Mouse (Mus musculus): Measurements from ENCODE around the gene Ets1.

Ets1 gene

GRCm38 (mm10) chr9:32695492-32696190 lies 59.6 kb downstream of the Ets1 start:
- peak; percentile 97 for ATAC-seq (ENCODE audit: low TSS enrichment)

GRCm38 (mm10) chr9:32696259-32696658 lies 60.2 kb downstream of the Ets1 start:
- peak; percentile 20; the same call in 1 of the 2 replicates for ATAC-seq (ENCODE audit: low TSS enrichment)

DNA sequence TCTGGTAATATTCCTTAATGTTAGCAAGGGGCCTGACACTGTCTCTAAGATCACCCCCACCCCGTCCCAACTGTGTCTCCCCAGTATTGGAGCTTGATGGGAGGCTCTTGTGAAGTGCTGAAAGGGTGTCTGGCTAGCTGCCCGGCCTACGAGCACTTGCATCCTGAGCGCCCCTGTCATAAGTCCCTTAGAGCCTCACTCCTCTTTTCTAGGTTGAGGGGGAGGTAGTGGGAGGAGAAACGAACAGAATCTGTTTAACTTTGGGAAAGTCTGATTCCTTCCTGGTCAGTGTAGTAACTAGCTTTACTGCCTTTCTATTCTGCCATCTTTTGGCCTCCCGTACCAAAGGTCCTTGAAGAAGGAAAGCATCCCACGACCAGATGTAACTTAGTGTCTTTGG lies 60.7 kb downstream of the Ets1 start:
- ATAC-seq (ENCODE audit: low TSS enrichment) = no peak

DNA sequence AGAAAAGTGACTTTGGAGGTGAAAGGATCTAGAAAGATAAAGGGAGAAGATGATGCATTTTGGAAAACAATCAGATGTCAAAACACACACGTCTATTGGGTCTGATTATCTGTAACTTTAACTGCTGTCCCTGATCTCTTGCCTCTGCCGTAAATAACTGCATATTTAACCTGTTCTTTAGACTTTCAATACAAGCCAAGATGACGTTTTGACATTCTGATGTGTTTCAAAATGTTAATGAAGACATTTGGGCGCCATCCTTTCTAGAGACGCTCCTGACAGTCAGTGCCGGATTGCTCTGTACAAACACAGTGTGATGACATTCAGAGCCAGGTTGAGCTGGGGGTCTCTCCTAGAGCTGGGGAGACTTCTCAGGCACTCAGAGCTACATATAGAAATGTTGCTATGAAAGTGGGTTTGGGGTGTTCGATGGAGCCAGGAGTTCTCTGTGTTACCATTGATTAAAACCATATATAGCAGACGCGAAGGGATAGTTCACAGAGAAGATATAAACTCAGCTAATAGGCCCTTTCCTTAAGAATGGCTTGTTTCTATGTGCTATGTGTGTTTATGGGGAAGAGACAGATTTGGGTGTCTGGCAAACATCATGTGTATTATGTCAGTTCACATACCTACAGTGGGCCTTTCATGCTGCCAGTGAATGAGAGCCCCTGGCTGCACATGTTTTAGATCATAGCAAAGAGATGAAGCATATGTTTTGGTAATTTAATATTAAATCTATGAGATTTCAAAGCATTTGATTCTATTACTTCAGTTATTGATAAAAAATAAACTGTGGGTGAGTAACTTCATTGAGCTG lies 61.5 kb downstream of the Ets1 start:
- no peak for ATAC-seq (ENCODE audit: low TSS enrichment)

DNA sequence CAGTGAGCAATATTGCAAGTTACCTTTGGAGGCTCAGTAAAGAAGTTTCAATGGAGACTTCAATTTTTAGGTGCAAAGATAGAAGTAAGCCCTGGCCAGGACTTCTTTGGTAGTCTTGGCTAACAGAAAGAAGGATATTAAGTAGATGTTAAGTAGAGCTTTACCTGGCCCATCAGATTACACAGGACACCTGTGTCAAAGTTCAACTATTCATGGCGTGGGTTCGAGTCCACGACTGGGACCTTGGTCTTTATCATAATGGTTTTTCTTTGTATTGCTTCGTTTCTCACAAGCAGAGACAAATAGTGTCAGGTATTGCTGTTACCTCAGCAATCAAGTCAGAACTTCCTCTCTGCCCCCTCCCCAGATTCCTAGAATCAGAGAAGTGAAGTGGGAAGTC lies 62.7 kb downstream of the Ets1 start:
- ATAC-seq (ENCODE audit: low TSS enrichment) = no peak

DNA sequence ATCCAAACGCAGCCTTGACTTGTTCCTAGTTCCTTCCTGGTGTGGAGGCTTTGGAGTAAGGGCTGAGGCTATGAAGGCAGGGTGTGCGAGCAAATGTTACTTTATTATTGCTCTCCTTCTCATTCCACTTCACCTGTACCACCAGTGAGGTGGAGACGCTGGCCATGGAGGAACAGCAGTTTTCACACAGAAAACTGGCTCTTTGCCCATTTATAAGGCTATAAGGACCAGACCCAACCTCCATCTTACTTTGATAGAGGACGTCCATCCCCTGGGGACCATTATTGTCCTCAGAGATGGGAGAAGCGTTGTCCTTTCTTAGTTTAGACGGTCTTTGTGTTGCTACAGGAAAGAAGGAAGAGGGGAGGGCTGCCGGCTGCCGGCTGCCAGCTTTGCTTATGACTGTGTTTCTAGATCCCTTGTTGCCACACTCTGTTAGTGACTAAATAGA lies 63.4 kb downstream of the Ets1 start:
- no peak for ATAC-seq (ENCODE audit: low TSS enrichment)

GRCm38 (mm10) chr9:32700091-32700905 lies 64.3 kb downstream of the Ets1 start:
- ATAC-seq (ENCODE audit: low TSS enrichment) = no peak

DNA sequence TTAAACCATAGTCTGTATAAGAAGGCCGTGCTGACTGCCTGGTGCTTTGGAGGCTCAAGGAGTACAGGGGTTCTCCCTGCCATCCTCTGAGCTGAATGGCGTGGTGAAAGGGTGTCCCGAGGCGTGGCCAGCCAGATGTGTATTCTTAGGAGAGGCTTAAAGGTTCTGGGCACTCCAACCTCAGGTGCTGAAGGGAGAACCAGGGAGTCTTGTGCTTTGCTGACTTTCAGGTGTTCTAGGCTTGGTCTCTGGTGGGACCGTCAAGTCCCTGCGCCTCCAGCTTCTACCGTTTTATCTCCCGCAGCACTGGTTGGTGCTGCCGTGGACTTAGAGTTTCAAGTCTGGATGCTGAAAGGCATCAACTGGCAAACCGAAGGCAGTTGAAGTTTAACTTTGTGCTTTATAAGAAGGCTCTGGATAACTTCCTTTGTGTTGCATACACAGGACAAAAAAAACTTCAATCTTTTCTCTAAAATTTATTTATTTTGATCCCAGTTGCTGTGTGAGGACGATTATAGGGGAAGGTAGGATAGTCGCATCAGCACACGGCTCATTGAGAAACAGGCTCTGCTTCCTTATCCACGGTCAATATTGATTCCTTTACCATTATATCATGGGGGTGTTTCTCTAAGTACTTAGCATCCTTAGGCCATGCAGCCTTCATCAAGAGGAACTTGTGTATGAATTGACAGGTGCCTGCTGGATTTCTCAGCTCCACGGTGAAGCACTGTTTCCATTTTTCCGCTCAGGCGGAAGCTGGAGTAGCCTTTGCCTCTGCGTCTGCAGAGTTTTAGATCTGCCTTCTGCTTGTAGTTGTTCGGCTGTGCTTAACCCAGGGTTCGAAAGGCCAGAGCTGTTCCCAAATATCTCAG lies 65.3 kb downstream of the Ets1 start:
- no peak for ATAC-seq (ENCODE audit: low TSS enrichment)

GRCm38 (mm10) chr9:32701998-32702305 lies 65.9 kb downstream of the Ets1 start:
- ATAC-seq (ENCODE audit: low TSS enrichment) = no peak

- ATAC-seq (ENCODE audit: low TSS enrichment) = no peak
Measured at GRCm38 (mm10) chr9:32702836-32703395, 66.9 kb downstream of the Ets1 start.

DNA sequence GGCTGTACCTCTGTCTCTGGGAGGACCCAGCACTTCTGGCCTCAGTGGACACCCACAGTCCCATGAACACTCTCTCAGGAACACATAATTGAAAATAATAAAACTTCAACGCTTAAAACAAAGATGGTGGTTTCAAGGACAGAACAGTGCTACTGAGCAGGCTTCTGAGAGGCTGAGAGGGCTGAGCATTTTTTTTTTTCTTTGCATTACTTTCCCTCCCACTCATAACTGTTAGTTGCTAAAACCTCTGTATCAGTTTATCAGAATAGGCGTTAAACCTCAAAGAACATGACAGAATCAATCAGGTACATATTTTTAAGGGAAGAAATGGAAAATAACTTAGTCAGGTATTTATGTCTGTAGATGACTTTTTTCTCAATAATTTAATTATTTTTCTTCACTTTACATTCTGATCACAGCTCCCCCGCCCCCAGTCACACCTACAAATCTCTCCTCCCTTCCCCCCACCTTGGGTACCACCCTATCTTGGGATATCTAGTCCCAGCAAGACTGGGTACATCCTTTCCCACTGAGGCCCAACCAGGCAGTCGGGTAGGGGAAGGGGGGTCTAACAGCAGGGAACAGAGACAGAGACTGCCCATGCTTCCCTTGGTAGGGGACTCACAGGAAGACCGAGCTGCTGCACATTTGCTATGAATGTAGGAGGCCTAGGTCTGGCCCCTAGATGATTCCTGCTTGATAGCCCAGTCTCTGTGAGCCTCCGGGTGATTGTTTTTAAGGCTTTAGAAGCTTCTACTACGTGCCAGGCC lies 68.1 kb downstream of the Ets1 start:
- no peak for ATAC-seq (ENCODE audit: low TSS enrichment)

GRCm38 (mm10) chr9:32705827-32706478 lies 69.9 kb downstream of the Ets1 start:
- no peak for ATAC-seq (ENCODE audit: low TSS enrichment)

DNA sequence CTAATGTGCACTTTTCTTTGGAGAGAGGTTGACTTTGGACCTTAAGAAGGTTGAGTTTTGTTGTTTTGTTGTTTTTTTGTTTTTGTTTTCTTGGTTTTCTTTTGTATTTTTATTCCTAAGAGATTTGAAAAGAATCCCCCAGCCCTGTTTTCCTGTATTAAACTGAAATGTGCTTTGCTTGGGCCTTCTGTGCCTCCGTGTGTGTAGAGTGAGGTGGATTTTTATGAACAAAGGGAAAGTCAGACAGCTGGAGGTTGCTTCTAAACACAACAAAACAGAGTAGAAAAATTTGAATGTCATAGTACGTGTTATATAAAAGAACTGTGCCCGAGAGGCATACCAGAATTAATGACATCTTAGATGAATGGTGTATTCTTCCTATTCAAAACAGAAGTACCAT lies 71.4 kb downstream of the Ets1 start:
- ATAC-seq (ENCODE audit: low TSS enrichment) = no peak

DNA sequence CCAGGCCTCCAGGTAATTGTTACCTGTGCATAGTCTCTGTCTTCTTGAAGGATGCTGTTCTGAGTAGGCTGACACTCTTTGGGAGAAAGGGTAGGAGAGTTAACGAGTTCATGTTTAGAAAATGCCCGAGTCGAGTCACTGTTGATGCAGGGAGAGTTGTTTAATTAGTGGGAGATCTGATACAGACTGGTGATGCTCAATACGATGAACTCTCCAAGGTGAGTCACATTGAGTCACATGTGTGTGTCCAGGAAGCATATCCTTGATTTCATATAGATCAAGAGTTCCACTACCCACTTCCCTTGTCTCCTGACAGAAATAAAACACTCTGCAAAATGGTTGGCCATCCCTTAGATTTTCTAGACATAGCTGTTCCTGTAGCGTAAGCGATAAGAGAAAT lies 72.5 kb downstream of the Ets1 start:
- no peak for ATAC-seq (ENCODE audit: low TSS enrichment)

- no peak for ATAC-seq (ENCODE audit: low TSS enrichment)
Measured at GRCm38 (mm10) chr9:32709359-32709758, 73.3 kb downstream of the Ets1 start.

DNA sequence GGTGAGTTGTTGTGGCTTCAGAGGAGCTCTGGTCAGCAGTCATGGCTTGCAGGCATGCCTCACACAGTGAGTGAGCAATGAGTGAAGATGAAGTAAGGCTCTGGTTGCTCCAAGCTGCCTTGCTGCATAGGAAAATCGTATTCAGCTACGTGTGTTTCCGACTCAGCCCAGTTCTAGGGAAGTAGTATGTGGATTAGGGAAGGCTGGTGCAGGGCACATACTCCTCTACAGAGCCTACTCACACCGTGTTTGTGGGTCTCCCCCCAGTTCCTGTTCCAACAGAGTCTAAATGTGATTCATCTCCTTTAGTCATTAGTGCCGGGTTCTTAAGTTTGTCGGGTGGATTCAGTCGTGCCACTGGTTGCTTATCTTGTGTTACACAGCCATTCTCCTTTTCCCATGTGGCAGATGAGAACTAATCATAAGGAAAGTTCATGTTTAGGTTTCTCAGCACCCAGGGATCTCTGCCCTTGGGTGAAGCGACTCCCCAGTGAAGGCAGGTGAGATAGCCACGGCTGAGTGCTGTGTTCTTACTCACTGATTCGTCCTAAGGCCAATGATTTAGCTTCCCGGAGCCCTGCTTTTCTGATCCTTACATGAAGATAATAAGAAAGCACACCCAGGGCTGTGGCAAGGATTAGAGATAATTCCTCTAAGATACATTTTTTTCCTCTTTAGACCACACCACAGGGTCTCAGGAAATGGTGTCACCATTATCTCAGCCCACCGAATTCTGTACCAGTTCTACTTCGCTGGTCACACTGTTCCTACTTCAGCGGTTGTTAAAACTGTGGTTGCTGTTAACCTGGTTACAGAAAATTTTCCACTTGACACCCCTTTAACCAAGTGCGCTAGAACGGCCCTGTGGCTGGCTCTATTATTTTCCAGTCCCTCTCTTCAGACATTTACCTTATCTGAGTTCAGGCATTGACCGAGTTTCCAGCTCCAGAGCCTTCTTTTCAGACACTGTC lies 74.0 kb downstream of the Ets1 start:
- no peak for ATAC-seq (ENCODE audit: low TSS enrichment)

DNA sequence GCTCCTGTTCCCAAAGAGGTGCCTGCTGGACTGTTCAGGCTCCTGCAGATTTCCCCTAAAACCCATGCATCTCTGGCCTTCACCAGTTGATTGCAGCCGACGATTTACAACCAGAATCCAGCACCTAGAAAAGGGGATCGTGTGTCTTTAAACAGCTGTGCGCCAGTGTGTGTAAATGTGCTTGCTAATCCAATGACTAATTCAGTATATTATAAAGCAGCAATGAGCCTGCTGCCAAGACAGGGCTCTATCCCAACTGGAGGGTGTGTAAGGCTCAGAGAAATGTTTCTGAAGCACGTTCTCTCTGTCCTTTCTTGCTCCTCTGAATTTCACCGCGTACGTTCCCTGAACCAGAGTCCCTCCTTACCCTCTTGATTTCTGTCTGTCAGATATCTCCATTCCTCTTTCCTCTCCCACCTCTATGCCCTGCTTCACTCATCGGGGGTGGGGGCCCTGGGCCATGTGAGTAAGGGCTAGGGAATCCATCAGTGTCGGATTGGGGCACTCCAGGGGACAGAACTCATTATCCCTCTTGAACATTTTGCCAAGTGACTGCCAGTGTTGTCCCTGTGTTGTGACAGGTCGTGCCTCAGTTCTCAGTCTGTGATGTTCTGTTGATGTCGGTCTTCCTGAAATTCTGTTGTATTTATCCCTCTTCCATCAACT lies 75.1 kb downstream of the Ets1 start:
- ATAC-seq (ENCODE audit: low TSS enrichment) = peak; percentile 41; the same call in 1 of the 2 replicates

DNA sequence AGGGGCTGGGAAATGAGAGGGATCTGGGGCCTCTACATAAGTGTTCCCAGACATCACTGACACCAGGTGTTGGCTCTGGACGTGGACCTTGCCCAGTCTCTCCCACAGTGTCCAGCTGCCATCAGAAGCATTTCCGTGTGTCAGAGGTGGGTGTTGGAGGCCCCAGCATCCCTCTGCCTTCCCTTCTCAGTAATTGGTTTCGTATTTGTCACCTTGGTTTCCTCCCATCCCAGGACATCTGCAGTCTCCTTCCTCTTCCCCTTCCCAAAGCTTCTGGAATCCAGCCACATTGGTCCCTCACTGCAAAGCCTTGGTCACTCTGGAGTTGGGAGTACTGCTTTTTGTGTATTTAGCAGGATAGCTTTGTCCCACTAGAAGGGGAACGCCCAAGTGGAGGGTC lies 75.7 kb downstream of the Ets1 start:
- ATAC-seq (ENCODE audit: low TSS enrichment) = no peak
